Mouse (Mus musculus): ENCODE measurements around the gene Daxx. TPM values are rescaled to one million over a fixed set of nuclear protein-coding genes. Genes with fewer than 3 reads are reported as not detected.

Daxx gene
- polyA plus RNA-seq, 1 experiment from 2014 or later = 55.0 TPM

DNA sequence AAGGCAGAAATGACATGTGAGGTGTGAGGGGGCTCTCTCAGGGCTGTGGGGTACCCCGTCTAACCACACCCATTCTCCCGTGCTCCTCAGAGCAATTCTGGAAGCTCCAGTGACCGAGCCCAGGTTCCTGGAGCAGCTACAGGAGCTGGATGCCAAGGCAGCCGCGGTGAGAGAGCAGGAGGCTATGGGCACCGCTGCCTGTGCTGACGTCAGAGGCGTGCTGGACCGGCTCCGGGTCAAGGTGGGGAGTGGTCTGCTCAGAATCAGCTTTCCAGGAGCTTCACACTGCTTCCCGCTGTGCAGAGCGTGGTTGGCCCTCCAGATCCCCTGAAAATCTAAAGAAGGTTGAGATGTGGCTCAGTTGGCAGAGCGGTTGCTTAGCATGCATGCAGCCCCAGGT is 49.9 kb downstream of the Daxx start:
- H3K36me3 ChIP-seq (replicated peaks; ENCODE audit: control insufficient read depth, insufficient read depth, low read depth, low read length) = peaks cover 2% of the 10 kb centered on the region; the same call in 1 of the 2 replicates
- no peak overlapping the region for H3K9ac ChIP-seq (replicated peaks; ENCODE audit: low read length)
- no peaks in the 10 kb centered on the region for H3K9me3 ChIP-seq (replicated peaks; ENCODE audit: control insufficient read depth, low read length)
- H3K27me3 ChIP-seq (ENCODE audit: control insufficient read depth, insufficient read depth, low read length) = no peaks in the 10 kb centered on the region
- 97% methylated on average over 13 of the region's 13 CpGs for WGBS
- H3K4me2 ChIP-seq (ENCODE audit: low read depth, low read length) = no peak overlapping the region
- no peak overlapping the region for H3K27ac ChIP-seq (replicated peaks; ENCODE audit: low read depth, low read length)
- H3K4me1 ChIP-seq (ENCODE audit: control insufficient read depth, insufficient read depth, low read length) = peaks cover 5% of the 10 kb centered on the region; the same call in 1 of the 2 replicates
- ATAC-seq (replicated peaks; ENCODE audit: insufficient number of reproducible peaks, low FRiP score, low TSS enrichment, low read depth) (no peak), DNase-seq (ENCODE audit: low spot score) (no peak)
- H3K4me3 ChIP-seq (ENCODE audit: low read depth, low read length) = no peak overlapping the region

DNA sequence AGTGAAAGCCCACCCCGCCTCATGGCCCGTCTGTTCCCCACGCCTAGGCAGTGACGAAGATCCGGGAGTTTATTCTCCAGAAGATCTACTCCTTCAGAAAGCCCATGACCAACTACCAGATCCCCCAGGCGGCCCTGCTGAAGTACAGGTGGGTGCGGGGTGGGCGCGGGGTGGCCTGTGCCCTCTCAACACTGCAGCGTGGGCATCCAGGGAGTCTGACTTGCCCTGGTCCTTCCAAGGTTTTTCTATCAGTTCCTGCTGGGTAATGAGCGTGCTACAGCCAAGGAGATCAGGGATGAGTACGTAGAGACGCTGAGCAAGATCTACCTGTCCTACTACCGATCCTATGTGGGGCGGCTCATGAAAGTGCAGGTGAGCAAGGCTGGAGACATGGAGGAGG is 50.7 kb downstream of the Daxx start:
- no peaks in the 10 kb centered on the region for H3K9me3 ChIP-seq (replicated peaks; ENCODE audit: control insufficient read depth, low read length)
- no peak for ATAC-seq (replicated peaks; ENCODE audit: insufficient number of reproducible peaks, low FRiP score, low TSS enrichment, low read depth)
- 92% methylated on average over 15 of the region's 15 CpGs for WGBS
- DNase-seq (ENCODE audit: low spot score) = no peak
- no peaks in the 10 kb centered on the region for H3K4me1 ChIP-seq (ENCODE audit: control insufficient read depth, insufficient read depth, low read length)
- H3K27me3 ChIP-seq (ENCODE audit: control insufficient read depth, insufficient read depth, low read length) = no peaks in the 10 kb centered on the region
- H3K27ac ChIP-seq (replicated peaks; ENCODE audit: low read depth, low read length) = no peak overlapping the region
- no peak overlapping the region for H3K4me3 ChIP-seq (ENCODE audit: low read depth, low read length)
- H3K36me3 ChIP-seq (replicated peaks; ENCODE audit: control insufficient read depth, insufficient read depth, low read depth, low read length) = peaks cover 2% of the 10 kb centered on the region; the same call in 1 of the 2 replicates
- H3K4me2 ChIP-seq (ENCODE audit: low read depth, low read length) = no peak overlapping the region
- H3K9ac ChIP-seq (replicated peaks; ENCODE audit: low read length) = no peak overlapping the region

DNA sequence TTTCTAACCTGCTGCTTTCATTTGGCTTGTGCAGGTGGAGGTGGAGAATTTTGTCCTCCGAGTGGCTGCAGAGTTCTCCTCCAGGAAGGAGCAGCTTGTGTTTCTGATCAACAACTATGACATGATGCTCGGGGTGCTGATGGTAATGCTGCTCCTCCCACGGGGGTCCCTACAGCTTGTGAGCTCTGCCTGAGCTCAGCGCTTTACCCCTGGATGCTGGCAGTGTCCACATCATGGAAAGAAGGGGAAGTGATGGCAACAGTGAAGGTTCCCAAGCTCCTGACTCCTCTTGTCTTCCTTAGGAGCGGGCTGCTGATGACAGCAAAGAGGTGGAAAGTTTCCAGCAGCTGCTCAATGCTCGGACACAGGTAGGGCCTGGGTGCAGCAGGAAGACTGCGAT is 53.7 kb downstream of the Daxx start:
- Histone ChIP-seq H3K4me3 (ENCODE audit: low read depth, low read length) (no peak overlapping the region), H3K27ac (replicated peaks; ENCODE audit: low read depth, low read length) (no peak overlapping the region), H3K27me3 (ENCODE audit: control insufficient read depth, insufficient read depth, low read length) (no peaks in the 10 kb centered on the region), H3K9me3 (replicated peaks; ENCODE audit: control insufficient read depth, low read length) (no peaks in the 10 kb centered on the region), H3K9ac (replicated peaks; ENCODE audit: low read length) (no peak overlapping the region), H3K4me2 (ENCODE audit: low read depth, low read length) (no peak overlapping the region), H3K4me1 (ENCODE audit: control insufficient read depth, insufficient read depth, low read length) (no peaks in the 10 kb centered on the region), H3K36me3 (replicated peaks; ENCODE audit: control insufficient read depth, insufficient read depth, low read depth, low read length) (peaks cover 2% of the 10 kb centered on the region; the same call in 1 of the 2 replicates)
- WGBS = 93% methylated on average over 7 of the region's 7 CpGs
- no peak for DNase-seq (ENCODE audit: low spot score)
- no peak for ATAC-seq (replicated peaks; ENCODE audit: insufficient number of reproducible peaks, low FRiP score, low TSS enrichment, low read depth)

Small RNA genes within 50 kb of the gene (microRNA-seq; reads per million reads assigned to microRNA genes)
- not detected for gene Gm27740 (ENCODE audit: borderline number of aligned reads)

Other genes with a start within 250 kb of the Daxx start
- gene Hnrnpm, start 222.6 kb upstream of the Daxx start, polyA plus RNA-seq (2014; fragmentation: Nextera tagmentation; extraction: Ambion mirVana) = 613 and 725 TPM in 2 replicates
- 30.0 and 32.7 TPM in 2 replicates for gene March2, start 190.7 kb upstream of the Daxx start, polyA plus RNA-seq (2014; fragmentation: Nextera tagmentation; extraction: Ambion mirVana)
- 255 and 273 TPM in 2 replicates for gene Rab11b, start 148.9 kb upstream of the Daxx start, polyA plus RNA-seq (2014; fragmentation: Nextera tagmentation; extraction: Ambion mirVana)
- 44.5 and 48.9 TPM in 2 replicates for gene Angptl4, start 127.6 kb upstream of the Daxx start, polyA plus RNA-seq (2014; fragmentation: Nextera tagmentation; extraction: Ambion mirVana)
- gene Kank3, start 98.9 kb upstream of the Daxx start, polyA plus RNA-seq (2014; fragmentation: Nextera tagmentation; extraction: Ambion mirVana) = 18.2 and 25.1 TPM in 2 replicates
- 824 and 897 TPM in 2 replicates for gene Rps28, start 84.9 kb upstream of the Daxx start, polyA plus RNA-seq (2014; fragmentation: Nextera tagmentation; extraction: Ambion mirVana)
- 392 and 414 TPM in 2 replicates for gene Ndufa7, start 84.8 kb upstream of the Daxx start, polyA plus RNA-seq (2014; fragmentation: Nextera tagmentation; extraction: Ambion mirVana)
- 76.2 and 80.9 TPM in 2 replicates for gene Cd320, start 66.3 kb upstream of the Daxx start, polyA plus RNA-seq (2014; fragmentation: Nextera tagmentation; extraction: Ambion mirVana)
- not detected in 2 replicates for gene Gm7029, start 35.6 kb upstream of the Daxx start, polyA plus RNA-seq (2014; fragmentation: Nextera tagmentation; extraction: Ambion mirVana)
- gene Kifc1, start 18.8 kb upstream of the Daxx start, polyA plus RNA-seq (2014; fragmentation: Nextera tagmentation; extraction: Ambion mirVana) = 9.4 and 13.4 TPM in 2 replicates
- gene Platr17, start 4.3 kb upstream of the Daxx start, polyA plus RNA-seq (2014; fragmentation: Nextera tagmentation; extraction: Ambion mirVana) = 0.36 TPM in 2 replicates
- gene Tapbp, start 6.5 kb downstream of the Daxx start, polyA plus RNA-seq (2014; fragmentation: Nextera tagmentation; extraction: Ambion mirVana) = 11.3 and 12.8 TPM in 2 replicates
- gene Zbtb22, start 6.5 kb downstream of the Daxx start, polyA plus RNA-seq (2014; fragmentation: Nextera tagmentation; extraction: Ambion mirVana) = 7.3 and 8.4 TPM in 2 replicates
- gene Rgl2, start 20.1 kb downstream of the Daxx start, polyA plus RNA-seq (2014; fragmentation: Nextera tagmentation; extraction: Ambion mirVana) = 26.0 and 26.3 TPM in 2 replicates
- gene Pfdn6, start 30.9 kb downstream of the Daxx start, polyA plus RNA-seq (2014; fragmentation: Nextera tagmentation; extraction: Ambion mirVana) = 202 and 211 TPM in 2 replicates
- 25.2 and 28.6 TPM in 2 replicates for gene Wdr46, start 31.2 kb downstream of the Daxx start, polyA plus RNA-seq (2014; fragmentation: Nextera tagmentation; extraction: Ambion mirVana)
- gene B3galt4, start 42.1 kb downstream of the Daxx start, polyA plus RNA-seq (2014; fragmentation: Nextera tagmentation; extraction: Ambion mirVana) = 2.9 and 3.2 TPM in 2 replicates
- 26.9 and 27.7 TPM in 2 replicates for gene Vps52, start 46.4 kb downstream of the Daxx start, polyA plus RNA-seq (2014; fragmentation: Nextera tagmentation; extraction: Ambion mirVana)
- 1,395 and 1,560 TPM in 2 replicates for gene Rps18, start 46.6 kb downstream of the Daxx start, polyA plus RNA-seq (2014; fragmentation: Nextera tagmentation; extraction: Ambion mirVana)
- gene H2-K1, start 90.9 kb downstream of the Daxx start, polyA plus RNA-seq (2014; fragmentation: Nextera tagmentation; extraction: Ambion mirVana) = 7.5 and 7.6 TPM in 2 replicates
- gene Ring1, start 115.3 kb downstream of the Daxx start, polyA plus RNA-seq (2014; fragmentation: Nextera tagmentation; extraction: Ambion mirVana) = 3.8 and 6.6 TPM in 2 replicates
- 43.0 and 46.3 TPM in 2 replicates for gene H2-Ke6, start 118.6 kb downstream of the Daxx start, polyA plus RNA-seq (2014; fragmentation: Nextera tagmentation; extraction: Ambion mirVana)
- 72.1 and 78.3 TPM in 2 replicates for gene Slc39a7, start 122.3 kb downstream of the Daxx start, polyA plus RNA-seq (2014; fragmentation: Nextera tagmentation; extraction: Ambion mirVana)
- 14.9 and 15.8 TPM in 2 replicates for gene Rxrb, start 122.4 kb downstream of the Daxx start, polyA plus RNA-seq (2014; fragmentation: Nextera tagmentation; extraction: Ambion mirVana)
- 0.70 and 1.0 TPM in 2 replicates for gene Col11a2, start 130.0 kb downstream of the Daxx start, polyA plus RNA-seq (2014; fragmentation: Nextera tagmentation; extraction: Ambion mirVana)
- gene H2-Oa, start 182.9 kb downstream of the Daxx start, polyA plus RNA-seq (2014; fragmentation: Nextera tagmentation; extraction: Ambion mirVana) = 0.20 and 0.26 TPM in 2 replicates
- 9.4 and 9.7 TPM in 2 replicates for gene H2-DMa, start 210.1 kb downstream of the Daxx start, polyA plus RNA-seq (2014; fragmentation: Nextera tagmentation; extraction: Ambion mirVana)
- gene Brd2, start 213.2 kb downstream of the Daxx start, polyA plus RNA-seq (2014; fragmentation: Nextera tagmentation; extraction: Ambion mirVana) = 95.9 and 114 TPM in 2 replicates
- not detected in 2 replicates for gene H2-DMb2, start 233.9 kb downstream of the Daxx start, polyA plus RNA-seq (2014; fragmentation: Nextera tagmentation; extraction: Ambion mirVana)
- 1.3 and 1.4 TPM in 2 replicates for gene H2-DMb1, start 243.7 kb downstream of the Daxx start, polyA plus RNA-seq (2014; fragmentation: Nextera tagmentation; extraction: Ambion mirVana)